Mouse (Mus musculus): ENCODE results near the gene Clic5. TPM values are rescaled to one million over a fixed set of nuclear protein-coding genes. Genes with fewer than 3 reads are reported as not detected.
"Not testable (repeated sequence)": the region's sequence is repeated elsewhere in the genome, so short reads cannot be mapped to it uniquely, and the experiment has no call there.

Gene Clic5
- total RNA-seq (2022), result 100 to 1,000 TPM; 113 to 139 (median 130) TPM

DNA sequence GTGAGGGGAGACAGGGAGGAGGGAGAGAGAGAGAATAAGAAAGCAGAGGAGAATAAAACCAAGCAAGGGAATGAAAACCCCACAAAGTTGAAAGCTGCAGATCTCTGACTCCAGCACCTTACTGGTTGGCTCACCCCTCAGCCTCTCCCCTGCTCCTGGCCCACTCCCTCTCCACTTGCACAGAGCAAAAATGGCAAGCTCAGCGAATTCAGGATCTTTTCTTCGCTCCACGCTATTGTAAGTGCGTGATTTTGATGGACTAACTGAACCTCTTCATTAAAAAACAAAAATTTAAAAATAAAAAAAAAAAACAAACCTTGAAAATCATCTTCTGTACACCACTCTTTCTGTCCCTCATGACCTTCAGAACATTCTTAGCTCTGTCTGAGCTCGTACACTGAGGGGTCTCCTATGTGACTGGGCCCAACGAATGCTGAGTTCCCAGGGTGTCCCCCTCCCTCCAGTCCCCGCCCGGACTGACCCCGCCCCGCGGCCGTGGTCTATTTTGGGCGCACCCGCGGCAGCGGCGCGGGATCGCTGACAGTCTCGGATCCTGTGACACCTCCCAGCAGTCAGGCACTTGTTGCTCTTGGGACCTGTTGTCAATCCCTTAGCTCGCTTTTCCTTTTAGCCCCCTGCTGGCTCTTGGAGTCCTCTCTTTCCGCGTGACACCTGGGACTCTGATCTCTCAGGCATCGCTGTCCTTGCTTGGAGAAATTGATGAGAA, at the start of gene Clic5:
Clic5 (plus strand) TSS at position 543 of the 727 bp plus-strand sequence.
- peak; percentile 70 to 81 for DNase-seq (ENCODE audit: low spot score in 2 of 2)

DNA sequence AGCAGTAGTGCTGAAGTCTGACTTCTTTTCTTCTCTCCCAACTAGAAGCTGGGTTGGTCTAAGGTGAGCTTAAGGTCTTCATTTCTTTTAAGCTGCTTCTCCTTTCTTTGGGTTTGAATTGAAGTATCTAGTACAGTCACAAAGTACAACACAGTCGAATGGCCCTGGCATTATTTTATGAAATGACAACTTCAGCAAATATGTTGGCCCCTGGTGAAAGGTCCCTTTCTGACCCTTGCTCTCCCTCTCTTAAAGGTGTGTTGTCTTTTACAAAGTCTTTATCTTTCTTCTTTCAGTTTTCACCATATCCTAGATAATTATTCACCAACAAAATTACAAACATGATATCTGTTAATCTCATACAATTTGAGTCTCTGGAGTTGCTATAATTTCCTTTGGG, 42.6 kb upstream of the Clic5 start:
- DNase-seq (ENCODE audit: low spot score in 2 of 2), result no peak

DNA sequence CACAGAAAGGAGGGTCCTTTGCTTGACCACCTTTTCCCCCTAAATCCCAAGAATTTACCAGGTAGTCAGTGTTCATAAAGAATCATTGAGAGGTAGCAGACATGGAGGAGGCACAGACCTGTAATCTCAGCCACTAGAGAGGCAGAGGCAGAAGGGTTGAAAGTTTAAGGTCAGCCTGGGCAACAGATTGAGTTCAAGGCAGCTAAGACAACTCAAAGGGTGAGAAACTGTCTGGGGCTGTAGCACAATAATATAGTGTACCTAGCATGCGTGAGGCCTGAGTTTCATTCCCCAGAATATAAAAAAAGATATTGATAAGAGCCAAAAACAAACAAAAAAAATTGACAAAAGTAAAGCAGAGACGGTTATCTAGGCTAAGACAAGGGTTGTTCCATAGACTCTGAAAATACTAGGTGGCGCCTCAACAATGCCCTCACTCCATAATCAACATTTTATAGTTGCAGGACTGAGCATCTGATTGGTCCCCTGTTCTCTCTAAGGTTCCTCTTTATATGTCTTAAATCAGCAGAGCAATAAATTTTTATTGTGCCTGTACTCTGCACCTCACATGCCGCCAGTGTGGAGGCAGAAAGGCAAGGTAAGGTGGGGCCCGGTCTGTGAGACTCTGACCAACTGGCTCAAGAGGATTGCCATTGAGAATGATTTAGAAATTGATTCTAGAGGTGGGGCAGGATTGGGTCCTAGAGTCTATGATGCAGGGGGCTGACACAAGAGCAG, 40.1 kb upstream of the Clic5 start:
- DNase-seq (ENCODE audit: low spot score in 2 of 2), result no peak

DNA sequence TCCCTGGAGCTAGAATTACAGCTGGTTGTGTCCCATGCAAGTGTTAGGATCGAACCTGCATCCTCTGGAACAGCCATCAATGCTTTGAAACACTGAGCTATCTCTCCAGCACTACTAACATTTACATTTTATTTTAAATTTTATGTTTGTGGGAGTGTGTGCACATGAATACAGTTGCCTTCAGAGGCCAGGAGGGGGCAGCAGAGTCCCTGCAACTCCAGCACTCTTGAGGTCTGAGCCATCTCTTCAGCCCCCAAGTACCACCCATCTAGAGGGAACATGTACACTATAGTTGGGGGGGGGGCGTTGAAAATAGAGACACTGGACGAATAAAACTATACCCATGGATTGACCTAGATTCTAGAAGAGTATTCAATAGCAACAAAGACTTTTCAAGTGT, 37.3 kb upstream of the Clic5 start:
- DNase-seq (ENCODE audit: low spot score in 2 of 2), result peak; percentile 27 to 36

DNA sequence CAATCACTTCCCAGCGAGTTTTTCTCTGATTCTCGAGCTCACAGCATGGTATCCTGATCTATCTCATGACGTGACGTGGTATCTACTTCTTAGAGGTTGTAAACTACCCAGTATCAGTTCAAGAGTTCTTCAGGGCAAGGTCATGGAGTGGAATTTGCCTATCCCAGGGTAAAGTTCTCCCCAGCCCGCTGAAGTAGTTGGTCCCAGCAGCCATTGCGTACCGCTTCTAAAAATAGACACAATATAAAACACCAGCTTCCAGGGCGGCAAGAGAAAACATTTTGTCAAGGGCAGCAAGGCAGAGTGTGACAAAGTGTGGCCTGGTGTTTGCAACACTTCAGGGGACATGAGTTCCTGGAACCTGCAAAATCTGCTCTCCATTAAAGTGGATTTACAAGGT, 36.5 kb upstream of the Clic5 start:
- DNase-seq (ENCODE audit: low spot score in 2 of 2), result no peak

DNA sequence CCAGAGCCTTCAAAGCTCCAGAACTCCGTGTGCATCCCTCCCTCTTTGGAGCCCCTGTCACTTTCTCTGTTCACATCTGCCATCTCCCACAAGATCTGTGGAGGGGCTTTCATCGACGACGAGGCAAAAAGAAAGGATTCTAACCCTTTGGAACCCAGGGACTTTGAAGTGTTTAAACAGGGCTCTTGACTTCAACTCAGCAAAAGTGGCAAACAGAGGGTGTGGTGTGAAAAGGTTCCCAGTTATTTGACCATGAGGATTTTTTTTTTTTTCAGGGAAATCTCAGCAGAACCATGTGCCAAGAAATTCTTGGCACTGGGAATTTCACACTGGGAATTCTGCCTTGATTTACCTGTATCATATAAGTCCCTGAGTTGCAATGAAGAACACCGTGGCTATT, 34.5 kb upstream of the Clic5 start:
- no peak for DNase-seq (ENCODE audit: low spot score in 2 of 2)

DNA sequence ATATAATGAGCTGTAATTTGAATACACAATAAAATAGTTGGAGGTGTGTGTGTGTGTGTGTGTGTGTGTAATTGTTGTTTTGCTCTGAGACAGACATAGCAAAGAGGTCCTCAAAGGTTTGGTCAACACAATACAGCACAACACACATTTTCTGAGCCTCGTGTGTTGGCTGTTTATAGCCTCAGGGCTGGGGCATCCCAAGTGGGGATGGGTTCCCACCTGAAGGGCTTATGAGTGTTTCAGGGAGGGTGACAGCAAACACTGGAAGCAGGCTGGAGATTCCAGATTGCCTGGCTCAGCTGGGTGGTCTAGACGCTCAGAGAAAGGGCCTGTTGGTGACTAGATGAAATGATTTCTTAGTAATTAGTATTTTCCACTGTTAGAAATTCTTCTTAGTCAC, 33.2 kb upstream of the Clic5 start:
- DNase-seq (ENCODE audit: low spot score in 2 of 2), result no peak

DNA sequence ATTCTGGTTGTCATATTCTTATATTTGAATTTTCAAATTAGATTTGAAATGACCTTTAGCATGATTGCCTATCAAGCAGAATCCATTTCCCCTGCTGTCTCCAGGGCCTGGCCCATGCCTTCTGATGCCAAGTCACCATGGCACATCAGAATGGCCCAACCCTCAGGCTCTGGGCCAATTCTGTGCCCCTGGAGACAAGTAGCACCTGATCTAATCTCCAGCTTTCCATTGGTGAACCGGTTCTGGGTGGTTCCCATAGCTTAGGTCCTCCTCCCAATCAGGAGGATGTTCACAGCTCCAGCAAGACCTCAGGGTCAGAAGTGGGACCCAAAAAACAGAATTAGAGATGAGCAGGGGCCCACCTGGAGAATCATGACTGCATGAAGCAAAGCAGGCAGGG, 30.2 kb upstream of the Clic5 start:
- DNase-seq (ENCODE audit: low spot score in 2 of 2), result no peak

DNA sequence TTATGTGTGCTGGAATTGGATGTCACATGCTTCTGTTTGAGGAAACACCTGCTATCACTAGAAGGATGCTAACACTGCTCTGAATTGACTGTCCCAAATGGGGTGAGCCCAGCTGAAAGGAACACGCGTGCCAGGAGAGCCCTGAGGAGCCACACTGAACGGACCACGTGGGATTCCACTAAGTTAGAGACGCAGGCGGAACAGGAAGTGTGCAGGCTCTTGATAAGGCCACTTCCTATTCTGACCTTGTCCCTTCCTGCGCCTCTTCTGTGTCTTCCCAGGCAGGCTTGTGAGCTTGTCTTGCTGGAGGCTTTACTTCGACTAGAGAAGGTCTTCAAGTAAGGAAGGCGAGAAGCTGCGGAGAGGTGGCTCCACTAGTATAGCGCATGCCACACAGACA, 27.9 kb upstream of the Clic5 start:
- DNase-seq (ENCODE audit: low spot score in 2 of 2), result no peak

DNA sequence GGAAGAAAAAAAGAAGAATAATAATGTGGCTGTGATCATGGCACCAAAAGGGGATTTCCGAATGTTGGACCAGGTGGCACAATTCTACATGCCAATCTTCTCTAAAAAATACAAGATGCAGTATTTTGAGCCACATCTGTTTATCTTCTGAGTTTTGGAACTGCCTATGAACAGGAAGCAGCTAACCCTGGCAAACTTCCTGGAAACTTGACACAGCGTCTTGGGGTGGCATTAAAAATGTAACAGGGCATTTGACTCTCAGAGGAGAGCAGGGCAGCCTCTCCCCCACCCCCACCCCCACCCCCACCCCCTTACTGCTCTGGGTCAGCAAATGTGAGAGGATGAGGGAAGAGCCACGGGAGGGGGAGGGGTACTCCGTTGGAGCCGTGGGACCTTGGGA, 25.9 kb upstream of the Clic5 start:
- DNase-seq (ENCODE audit: low spot score in 2 of 2), result peak; percentile 20

DNA sequence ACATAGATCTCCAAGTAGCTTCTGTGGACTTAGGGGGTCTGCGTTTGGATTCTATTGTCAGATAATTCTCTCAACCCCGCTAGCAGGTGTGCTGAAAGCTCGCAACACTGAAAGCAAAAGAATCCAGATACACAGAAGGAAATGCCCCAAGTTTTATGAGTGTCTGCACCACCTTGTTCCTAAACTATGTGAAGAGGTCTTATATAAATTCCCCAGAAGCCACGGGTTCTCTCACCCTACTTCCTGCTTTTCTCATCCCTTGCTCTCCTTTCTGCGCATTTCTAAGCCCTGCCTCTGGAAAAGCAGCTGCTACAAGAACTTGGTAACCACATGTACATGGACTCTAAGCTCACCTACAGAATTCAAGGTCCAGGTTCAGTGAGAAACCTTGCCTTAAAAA, 25.4 kb upstream of the Clic5 start:
- DNase-seq (ENCODE audit: low spot score in 2 of 2), result no peak

DNA sequence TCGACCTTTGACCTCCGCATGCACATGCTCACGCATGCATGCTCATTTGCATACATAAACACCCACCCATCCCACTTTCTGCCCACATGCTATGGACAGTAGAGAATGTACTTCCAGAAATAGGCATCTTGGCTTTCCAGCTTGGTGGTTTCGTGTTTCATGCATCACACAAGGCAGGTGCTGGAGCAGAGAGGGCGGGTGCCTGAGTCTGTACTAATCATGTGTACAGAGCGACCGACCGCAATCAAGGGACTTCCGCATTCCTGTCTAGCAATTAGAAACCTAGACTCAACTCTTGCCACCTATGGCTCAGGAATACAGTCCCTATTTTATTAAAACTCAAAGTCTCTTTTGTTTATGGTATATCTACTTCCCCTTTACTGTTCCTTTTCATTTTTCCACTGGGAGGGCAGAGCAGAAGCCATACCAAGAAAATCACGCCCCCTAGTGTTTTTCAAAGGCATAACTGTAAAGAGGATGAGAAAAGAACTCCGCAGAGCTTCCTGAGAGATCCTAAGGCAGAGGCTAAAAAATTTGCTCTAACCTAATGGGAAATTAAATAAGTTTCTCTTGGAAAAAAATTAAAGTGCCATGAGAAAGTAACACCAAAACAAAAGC, 22.5 kb upstream of the Clic5 start:
- peak; percentile 22 to 47 for DNase-seq (ENCODE audit: low spot score in 2 of 2)

DNA sequence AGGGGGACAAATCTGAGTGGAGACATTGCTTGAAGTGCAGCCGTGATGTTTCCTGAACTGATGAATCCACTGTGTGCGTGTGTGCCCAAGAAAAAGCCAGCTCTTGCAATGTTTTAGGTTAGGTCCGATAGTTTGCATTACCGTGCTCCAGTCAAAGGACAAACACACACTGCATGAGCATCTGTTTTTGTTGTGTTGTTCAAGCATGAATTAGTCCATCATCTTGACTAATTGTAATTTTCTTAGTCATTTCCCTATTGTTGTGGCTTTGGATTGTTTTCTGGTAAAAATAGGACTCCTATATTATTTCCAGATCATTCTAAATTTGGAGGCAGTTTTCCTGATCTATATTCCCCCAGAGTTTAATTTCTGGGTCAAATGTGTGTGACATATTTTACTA, 18.7 kb upstream of the Clic5 start:
- DNase-seq (ENCODE audit: low spot score in 2 of 2), result no peak

DNA sequence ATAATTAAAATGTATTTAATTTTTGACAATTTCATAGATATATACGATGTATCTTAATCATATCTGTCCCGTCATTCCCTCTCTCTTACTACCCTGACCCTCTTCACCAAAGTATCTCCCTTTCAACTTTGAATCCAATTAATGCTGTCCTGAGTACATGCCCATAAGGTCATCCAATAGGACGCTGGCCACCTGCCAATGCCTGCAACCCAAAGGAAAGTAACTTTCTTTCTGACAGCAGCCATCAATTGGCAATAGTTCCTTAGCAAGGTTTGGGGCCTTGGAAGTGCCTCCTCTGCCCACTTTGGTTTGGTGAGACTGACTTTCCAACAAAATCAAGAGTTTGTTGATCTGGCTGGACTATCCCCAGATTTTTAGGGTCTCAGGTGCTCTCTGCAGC, 18.1 kb upstream of the Clic5 start:
- DNase-seq (ENCODE audit: low spot score in 2 of 2), result no peak

DNA sequence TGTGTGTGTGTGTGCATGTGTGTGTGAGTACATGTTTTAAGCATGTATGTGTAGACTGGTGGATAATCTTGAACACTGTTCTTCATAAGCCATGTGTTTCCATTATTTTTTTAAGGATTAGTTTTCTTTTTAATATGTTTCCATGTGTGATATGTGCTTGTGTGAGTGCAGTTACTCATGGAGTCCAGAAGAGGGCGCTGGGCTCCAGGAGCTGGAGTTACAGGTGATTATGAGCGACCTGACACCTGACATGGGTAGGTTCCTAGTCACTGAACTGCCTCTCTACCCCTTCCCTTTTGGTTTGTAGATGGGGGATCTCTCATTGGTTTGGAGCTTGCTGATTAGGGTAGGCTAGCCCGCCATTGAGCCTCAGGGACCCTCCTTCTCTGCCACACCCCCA, 16.5 kb upstream of the Clic5 start:
- DNase-seq (ENCODE audit: low spot score in 2 of 2), result no peak

DNA sequence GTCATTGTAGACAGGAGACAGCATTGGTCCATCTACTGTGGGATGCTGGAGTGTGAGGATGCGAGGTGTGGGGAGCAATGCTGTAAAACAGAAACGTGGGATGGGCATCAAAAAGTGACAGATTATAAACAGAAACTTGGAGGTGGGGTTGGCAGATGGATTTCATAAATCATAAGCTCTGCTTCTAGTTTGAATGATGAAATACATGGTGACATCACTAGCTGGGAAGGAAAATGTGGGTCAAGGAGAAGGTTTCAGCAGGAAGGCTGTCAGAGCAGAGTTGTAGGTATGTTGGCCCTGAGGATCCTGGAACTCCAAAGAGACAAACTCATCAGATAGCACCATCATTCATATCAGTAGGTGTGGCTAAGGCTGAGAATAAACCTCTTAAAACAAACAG, 15.0 kb upstream of the Clic5 start:
- no peak for DNase-seq (ENCODE audit: low spot score in 2 of 2)

DNA sequence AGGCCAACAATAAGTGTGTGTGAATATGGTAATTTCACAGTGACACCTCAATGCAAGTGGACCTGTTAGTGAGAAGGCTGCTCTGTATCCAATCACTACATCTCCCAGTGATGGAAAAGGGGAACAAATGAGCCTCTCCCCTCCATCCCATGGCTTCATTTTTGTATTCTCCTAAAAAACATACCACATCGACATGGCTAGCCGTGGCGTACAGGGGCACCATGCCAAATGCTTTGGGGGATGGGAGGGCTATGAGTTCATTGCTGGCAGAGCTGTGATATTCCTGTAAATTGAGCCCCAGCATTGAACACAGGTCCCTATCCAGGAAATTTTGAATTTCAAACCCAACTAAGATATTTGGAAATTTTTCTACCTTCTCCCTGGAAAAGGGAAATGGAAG, 11.1 kb upstream of the Clic5 start:
- DNase-seq (ENCODE audit: low spot score in 2 of 2), result no peak

DNA sequence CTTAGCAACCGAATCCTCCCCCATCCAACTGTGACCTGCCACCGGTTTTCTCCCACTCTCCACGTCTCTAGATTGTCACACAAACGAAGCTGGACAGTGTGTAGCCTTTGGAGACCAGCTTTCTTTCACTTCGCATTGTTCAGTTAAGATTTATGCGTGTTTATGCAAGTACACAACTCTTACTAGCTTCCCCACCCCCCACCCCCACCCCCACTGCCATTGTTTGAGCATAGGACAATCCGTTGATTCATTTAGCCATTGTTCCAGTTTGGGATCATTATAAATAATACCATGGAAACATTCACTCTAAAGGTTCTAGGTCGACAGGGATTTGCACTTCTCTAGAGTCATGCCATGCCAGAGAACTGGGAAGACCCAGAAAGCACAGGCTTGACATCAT, 7.0 kb upstream of the Clic5 start:
- DNase-seq (ENCODE audit: low spot score in 2 of 2), result no peak

DNA sequence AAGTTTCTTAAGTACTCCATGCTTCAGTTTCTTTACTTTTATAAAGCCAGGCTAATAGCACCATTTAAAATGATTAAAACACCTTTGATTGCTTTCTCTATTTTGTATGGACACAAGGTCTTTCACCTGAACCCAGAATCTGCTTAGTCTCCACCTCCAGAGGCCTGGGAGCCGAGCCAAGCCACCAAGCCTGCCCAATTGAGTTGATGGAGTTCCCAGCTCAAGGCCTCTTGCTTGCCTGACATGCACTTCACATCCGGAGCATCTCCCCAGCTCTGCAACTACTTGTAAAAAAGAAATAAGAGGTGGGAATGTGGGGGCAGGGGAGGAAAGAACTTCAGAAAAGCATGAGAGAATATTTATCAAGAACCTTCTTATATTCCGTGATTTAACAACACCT, 1.5 kb upstream of the Clic5 start:
- no peak for DNase-seq (ENCODE audit: low spot score in 2 of 2)

DNA sequence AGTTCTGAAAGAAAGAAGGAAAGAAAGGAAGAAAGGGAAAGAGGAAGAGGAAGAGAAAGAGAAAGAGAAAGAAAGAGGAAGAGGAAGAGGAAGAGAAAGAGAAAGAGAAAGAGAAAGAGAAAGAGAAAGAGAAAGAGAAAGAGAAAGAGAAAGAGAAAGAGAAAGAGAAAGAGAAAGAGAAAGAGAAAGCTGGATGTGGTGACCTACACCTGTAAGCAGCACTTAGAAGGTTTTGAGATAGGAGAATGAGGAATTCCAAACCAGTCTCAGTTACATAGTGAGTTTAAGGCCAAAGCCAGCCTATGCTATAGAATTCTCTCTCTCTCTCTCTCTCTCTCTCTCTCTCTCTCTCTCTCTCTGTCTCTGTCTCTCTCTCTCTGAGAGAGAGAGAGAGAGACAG, 847 bp upstream of the Clic5 start:
- DNase-seq (ENCODE audit: low spot score in 2 of 2), result not testable (repeated sequence)

DNA sequence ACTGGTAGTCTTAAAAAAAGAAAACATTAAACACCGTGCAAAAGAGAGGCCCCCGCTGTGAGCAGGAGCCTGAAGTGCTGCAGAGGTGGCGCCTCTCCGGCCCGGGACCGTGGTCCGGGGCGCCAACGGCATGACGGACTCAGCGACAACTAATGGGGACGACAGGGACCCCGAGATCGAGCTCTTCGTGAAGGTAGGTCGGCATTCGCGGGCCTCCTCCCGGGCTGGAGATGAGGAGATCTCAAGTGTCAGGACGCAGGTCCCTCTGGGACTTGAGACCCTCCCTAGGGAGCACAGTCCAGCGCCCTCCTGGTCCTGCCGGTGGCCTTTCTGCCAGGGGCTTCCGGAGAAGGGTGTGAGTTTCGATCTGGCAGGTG, 373 bp downstream of the Clic5 start:
- DNase-seq (ENCODE audit: low spot score in 2 of 2), result peak; percentile 26 to 32

DNA sequence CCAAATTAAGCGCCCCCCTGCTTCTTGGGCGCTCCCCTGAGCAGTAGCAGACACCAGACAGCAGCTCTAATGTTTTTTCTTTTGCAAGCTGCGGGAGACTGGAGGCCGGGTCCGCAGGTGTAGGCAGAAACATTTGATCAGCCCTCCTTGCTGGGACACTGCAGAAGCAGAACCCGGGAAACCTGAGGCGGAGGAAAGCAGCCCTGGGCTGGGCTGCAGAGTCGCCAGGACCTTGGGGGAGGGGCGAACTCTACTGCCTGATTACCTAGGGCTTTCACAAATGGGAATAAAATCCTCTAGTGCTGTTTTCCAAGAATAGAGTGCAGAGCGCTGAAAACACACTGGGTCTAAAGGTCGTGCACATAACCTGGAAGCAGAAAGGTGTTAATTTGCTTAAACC, 1.3 kb downstream of the Clic5 start:
- DNase-seq (ENCODE audit: low spot score in 2 of 2), result peak; percentile 57 to 68

DNA sequence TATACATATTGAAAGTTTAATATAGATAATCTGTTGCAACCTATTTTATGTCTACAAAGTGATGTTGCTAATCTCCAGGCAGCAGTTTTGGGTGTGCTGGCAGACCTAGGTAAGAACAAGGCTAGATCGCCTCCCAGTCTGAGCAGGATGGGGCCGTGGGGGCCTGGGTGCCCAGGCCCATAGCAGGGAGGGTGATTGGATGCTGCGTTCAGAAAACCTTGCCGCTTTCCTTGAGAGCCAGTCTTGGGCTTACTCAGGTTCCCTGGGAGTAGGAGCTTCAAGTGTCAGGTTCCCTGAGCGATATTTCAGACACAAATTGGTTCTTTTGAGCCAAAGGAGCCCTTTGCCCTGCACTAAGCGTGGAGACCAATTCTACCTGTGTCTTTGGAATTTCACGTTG, 1.9 kb downstream of the Clic5 start:
- DNase-seq (ENCODE audit: low spot score in 2 of 2), result peak in 1 of 2 experiments; percentile 10

Measured in gastrocnemius, adult 8-10 months (tissue).